Mouse (Mus musculus): ENCODE measurements around the gene Tspan2.

The Tspan2 gene

GRCm38 (mm10) chr3:102762388-102762787 is 28.1 kb downstream of the Tspan2 start:
- in situ Hi-C loops (cut with MboI, MseI) = no loop called here

DNA sequence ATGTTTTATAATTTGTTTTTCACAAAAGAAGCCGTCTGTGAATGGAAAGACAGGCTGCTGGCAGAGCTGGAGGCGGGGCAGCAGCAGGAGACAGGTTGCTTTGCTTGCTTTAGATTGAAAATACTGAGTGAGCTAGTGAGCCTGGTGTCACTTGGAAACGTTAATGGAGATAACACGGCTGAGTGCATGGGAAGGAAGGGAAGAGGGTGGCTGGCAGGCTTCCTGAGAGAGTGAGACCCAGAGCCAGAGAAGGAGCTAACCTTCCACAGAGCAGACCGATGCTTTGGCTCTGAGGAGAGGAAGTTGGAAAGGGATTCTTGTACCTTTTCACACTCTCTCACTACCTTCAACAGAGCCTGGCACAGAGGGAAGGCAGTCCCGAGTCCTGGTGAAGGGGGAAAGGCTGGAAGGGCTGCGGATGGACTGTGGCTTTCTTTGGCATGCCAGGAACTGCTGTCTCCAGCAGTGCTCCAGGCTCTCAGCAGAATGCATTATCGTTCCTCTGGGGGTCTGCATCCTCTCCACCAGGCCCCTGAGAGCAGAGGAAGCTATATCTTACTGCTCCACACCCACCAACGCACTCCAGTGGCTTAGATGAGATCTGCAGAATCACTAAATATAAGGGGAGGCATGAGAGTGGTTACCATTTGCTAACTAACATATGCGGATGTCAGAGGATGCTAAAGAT is 29.5 kb downstream of the Tspan2 start:
- in situ Hi-C loops (cut with MboI, MseI) = no loop called here

DNA sequence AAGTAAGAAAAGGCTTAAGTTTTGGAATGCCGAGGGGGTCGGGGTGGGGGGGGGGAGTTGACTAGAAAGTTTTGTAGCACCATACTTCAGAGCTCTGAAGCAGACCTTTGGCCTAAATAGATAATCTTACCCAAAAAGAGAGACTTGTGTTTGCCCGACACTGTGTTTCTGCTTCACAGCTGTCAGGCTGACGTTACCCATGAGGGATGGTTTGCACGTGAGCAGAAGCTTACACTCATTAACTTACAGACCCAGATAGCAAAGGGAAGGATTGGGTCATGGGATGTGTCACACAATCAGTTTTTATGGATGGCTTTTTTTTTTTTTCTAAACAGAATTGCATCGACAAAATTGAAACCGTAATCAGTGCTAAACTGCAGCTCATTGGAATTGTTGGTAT is 30.5 kb downstream of the Tspan2 start:
- in situ Hi-C loops (cut with MboI, MseI) = no loop called here

- in situ Hi-C loops (cut with MboI, MseI) = no loop called here
These were observed 38.7 kb downstream of the Tspan2 start for GRCm38 (mm10) chr3:102773018-102773417.

GRCm38 (mm10) chr3:102782618-102783017 is 48.3 kb downstream of the Tspan2 start, which contains the start of gene Tshb:
Tshb (minus strand) TSS chr3:102782718.
- in situ Hi-C loops (cut with MboI, MseI) = no loop called here

- in situ Hi-C loops (cut with MboI, MseI) = no loop called here
These were observed 53.0 kb downstream of the Tspan2 start for GRCm38 (mm10) chr3:102787369-102787768.

DNA sequence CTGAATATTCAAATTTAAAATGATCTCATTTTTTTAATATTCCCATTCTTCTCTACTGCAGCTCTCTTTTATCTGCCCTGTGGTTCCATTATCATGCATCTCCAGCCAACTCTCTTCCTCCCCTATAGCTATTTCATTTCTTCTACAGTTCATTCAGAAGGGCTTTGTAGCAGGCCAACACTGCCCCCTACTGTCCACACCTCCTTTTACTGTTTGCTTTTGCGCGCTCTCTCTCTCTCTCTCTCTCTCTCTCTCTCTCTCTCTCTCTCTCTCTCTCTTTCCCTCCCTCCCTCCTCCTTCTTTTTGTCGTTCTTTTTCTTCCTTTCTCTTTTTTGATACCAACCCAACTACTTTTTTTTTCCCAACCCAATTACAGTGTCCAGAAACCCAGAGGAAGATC is 69.6 kb downstream of the Tspan2 start:
- in situ Hi-C loops (cut with MboI, MseI) = loop anchor here (10.0 to 25.0 kb wide), 2 partner anchors 171 to 717 kb away; partner anchors contain the start of gene Casq2

GRCm38 (mm10) chr3:102842386-102842785 is 108.1 kb downstream of the Tspan2 start:
- in situ Hi-C loops (cut with MboI, MseI) = no loop called here

- in situ Hi-C loops (cut with MboI, MseI) = no loop called here
These were observed 114.3 kb downstream of the Tspan2 start for GRCm38 (mm10) chr3:102848661-102849060.
